Mouse (Mus musculus): ENCODE data around the gene Tm9sf2. TPM values are rescaled to one million over a fixed set of nuclear protein-coding genes. Genes with fewer than 3 reads are reported as not detected.

Gene Tm9sf2
- 1,392 TPM for polyA plus RNA-seq (2014; fragmentation: Illumina TruSeq; extraction: RNeasy Lipid Tissue Mini Kit (QIAGEN cat#74804); ENCODE audit: low read depth, low replicate concordance)

GRCm38 (mm10) chr14:122106822-122107468 lies at the start of gene Tm9sf2:
Gene Tm9sf2 (plus strand): TSS chr14:122107038.

GRCm38 (mm10) chr14:122181078-122181814 lies 74.4 kb downstream of the Tm9sf2 start, which contains the start of gene Clybl:
Gene Clybl (plus strand): TSS chr14:122181704.

Other genes starting within 250 kb of the Tm9sf2 start
- 8.9 TPM for gene Ubac2, start 228.4 kb upstream of the Tm9sf2 start, polyA plus RNA-seq (2014; fragmentation: Illumina TruSeq; extraction: RNeasy Lipid Tissue Mini Kit (QIAGEN cat#74804); ENCODE audit: low read depth, low replicate concordance)
- 1.2 TPM for gene Gpr18, start 191.3 kb upstream of the Tm9sf2 start, polyA plus RNA-seq (2014; fragmentation: Illumina TruSeq; extraction: RNeasy Lipid Tissue Mini Kit (QIAGEN cat#74804); ENCODE audit: low read depth, low replicate concordance)
- gene Gpr183, start 141.8 kb upstream of the Tm9sf2 start, polyA plus RNA-seq (2014; fragmentation: Illumina TruSeq; extraction: RNeasy Lipid Tissue Mini Kit (QIAGEN cat#74804); ENCODE audit: low read depth, low replicate concordance) = 2.2 TPM
- not detected for gene Timm8a2, start 72.4 kb upstream of the Tm9sf2 start, polyA plus RNA-seq (2014; fragmentation: Illumina TruSeq; extraction: RNeasy Lipid Tissue Mini Kit (QIAGEN cat#74804); ENCODE audit: low read depth, low replicate concordance)
- 62.0 TPM for gene Clybl, start 74.7 kb downstream of the Tm9sf2 start, polyA plus RNA-seq (2014; fragmentation: Illumina TruSeq; extraction: RNeasy Lipid Tissue Mini Kit (QIAGEN cat#74804); ENCODE audit: low read depth, low replicate concordance)